In genomic region chr11:58214391-58215048, GRCm38 (mm10) we compare ENCODE assay signal across 7 mouse cellular contexts. TPM values are rescaled to one million over a fixed set of nuclear protein-coding genes. Genes with fewer than 3 reads are reported as not detected.
DNase-seq lines count a peak whose midpoint lies in the region; ATAC-seq and TF ChIP-seq lines count a peak whose summit lies in the region.

No protein-coding gene starts in this region.

- TF ChIP-seq POLR2A in spleen, adult 2 months (IDR thresholded peaks at IDR 0.05; ENCODE audit: low read depth, low read length), result no peak; the same call in 1 of the 2 replicates

- peak; percentile 96 for ATAC-seq in erythroblast, adult 5-6 weeks (replicated peaks; ENCODE audit: low FRiP score, poor library complexity, severe bottlenecking)
- peak; percentile 57; the same call in 1 of the 2 replicates for ATAC-seq in limb, embryonic 15.5 days (ENCODE audit: insufficient number of reproducible peaks, low FRiP score, low TSS enrichment, low read depth)
- no peak for ATAC-seq in midbrain, embryonic 15.5 days (replicated peaks)

- no peaks in the 10 kb centered on the region for H3K36me3 ChIP-seq in limb, embryonic 15.5 days
- no peaks in the 10 kb centered on the region for H3K36me3 ChIP-seq in midbrain, embryonic 15.5 days (replicated peaks)
- no peaks in the 10 kb centered on the region for H3K36me3 ChIP-seq in spleen, adult 2 months (ENCODE audit: control insufficient read depth, insufficient read depth, low read length)

- WGBS in limb, embryonic 15.5 days, result 33% methylated on average over 15 of the region's 17 CpGs
- 49% methylated on average over 17 of the region's 17 CpGs for WGBS in midbrain, embryonic 15.5 days
- WGBS in spleen, adult 2 months, result 18% methylated on average over 17 of the region's 17 CpGs

- H3K4me3 ChIP-seq in limb, embryonic 15.5 days, result peak overlapping the region; percentile 41
- H3K4me3 ChIP-seq in midbrain, embryonic 15.5 days, result 0 out of 2 replicates have a peak overlapping the region, but pooled peaks have one; percentile 15
- H3K4me3 ChIP-seq in spleen, adult 2 months (ENCODE audit: extremely low read depth, insufficient read depth, insufficient read length), result peak overlapping the region; percentile 71

- no peak for TF ChIP-seq CTCF in spleen, adult 2 months (IDR thresholded peaks at IDR 0.05; ENCODE audit: extremely low read depth, insufficient read depth, insufficient read length, insufficient replicate concordance)

- H3K27ac ChIP-seq in limb, embryonic 15.5 days, result no peak overlapping the region
- H3K27ac ChIP-seq in midbrain, embryonic 15.5 days, result no peak overlapping the region
- H3K27ac ChIP-seq in spleen, adult 2 months (ENCODE audit: insufficient read depth, low read length), result peak overlapping the region; percentile 92

- H3K4me1 ChIP-seq in limb, embryonic 15.5 days, result peaks cover 7% of the 10 kb centered on the region; the same call in 1 of the 2 replicates
- H3K4me1 ChIP-seq in midbrain, embryonic 15.5 days, result no peaks in the 10 kb centered on the region
- H3K4me1 ChIP-seq in spleen, adult 2 months (ENCODE audit: control insufficient read depth, insufficient read depth, insufficient read length), result peaks cover 22% of the 10 kb centered on the region; the same call in 1 of the 2 replicates

- DNase-seq in adrenal gland, adult 2 months, result peak; percentile 94
- peak; percentile 94 for DNase-seq in heart, adult 9 months (ENCODE audit: low spot score in 2 of 2)
- peak; percentile 94 to 96 for DNase-seq in kidney, adult 8-10 months
- DNase-seq in spleen, adult 2 months (ENCODE audit: low read depth in 1 of 2, low spot score in 2 of 2), result peak; percentile 75 to 92

- no peaks in the 10 kb centered on the region for H3K9me3 ChIP-seq in limb, embryonic 15.5 days
- H3K9me3 ChIP-seq in midbrain, embryonic 15.5 days, result no peaks in the 10 kb centered on the region

- peak overlapping the region; percentile 43 for H3K4me2 ChIP-seq in limb, embryonic 15.5 days
- peak overlapping the region; percentile 21 for H3K4me2 ChIP-seq in midbrain, embryonic 15.5 days

- no peaks in the 10 kb centered on the region for H3K27me3 ChIP-seq in limb, embryonic 15.5 days
- no peaks in the 10 kb centered on the region for H3K27me3 ChIP-seq in midbrain, embryonic 15.5 days (replicated peaks)
- H3K27me3 ChIP-seq in spleen, adult 2 months (ENCODE audit: control insufficient read depth, insufficient read depth, low read length), result no peaks in the 10 kb centered on the region

- H3K9ac ChIP-seq in limb, embryonic 15.5 days, result no peak overlapping the region
- H3K9ac ChIP-seq in midbrain, embryonic 15.5 days, result no peak overlapping the region

RNA-seq across cellular contexts. Expression of gene Irgm2, which starts 15.1 kb away (rescaled TPM):
- total RNA-seq in adrenal gland, adult 2 months (2021), result 10 to 100 TPM; 11.3 to 14.5 TPM
- 8.5 and 12.6 TPM in 2 replicates for polyA plus RNA-seq in adrenal gland, adult 2 months (2012; rRNA removed)
- 17.7 and 21.3 TPM in 2 replicates for total RNA-seq in erythroblast, adult 5-6 weeks (2015; ENCODE audit: low replicate concordance)
- total RNA-seq in erythroblast, adult 5-6 weeks (2017; ENCODE audit: low replicate concordance), result 24.0 and 26.5 TPM in 2 replicates
- 2.6 and 6.1 TPM in 2 replicates for polyA plus RNA-seq in limb, embryonic 15.5 days (2015; fragmentation: Nextera tagmentation; extraction: Ambion mirVana)
- polyA plus RNA-seq in midbrain, embryonic 15.5 days (2015; fragmentation: Nextera tagmentation; extraction: Ambion mirVana), result 1.2 and 2.0 TPM in 2 replicates
- 18.3 and 21.1 TPM in 2 replicates for polyA plus RNA-seq in spleen, adult 2 months (2012; rRNA removed)

RNA-seq across cellular contexts. Expression of gene Igtp, which starts 15.2 kb away (rescaled TPM):
- 10 to 100 TPM; 18.2 to 22.0 TPM for total RNA-seq in adrenal gland, adult 2 months (2021)
- 8.6 and 10.2 TPM in 2 replicates for polyA plus RNA-seq in adrenal gland, adult 2 months (2012; rRNA removed)
- 16.3 and 19.9 TPM in 2 replicates for total RNA-seq in erythroblast, adult 5-6 weeks (2015; ENCODE audit: low replicate concordance)
- 21.7 and 22.6 TPM in 2 replicates for total RNA-seq in erythroblast, adult 5-6 weeks (2017; ENCODE audit: low replicate concordance)
- polyA plus RNA-seq in limb, embryonic 15.5 days (2015; fragmentation: Nextera tagmentation; extraction: Ambion mirVana), result 6.6 and 12.8 TPM in 2 replicates
- polyA plus RNA-seq in midbrain, embryonic 15.5 days (2015; fragmentation: Nextera tagmentation; extraction: Ambion mirVana), result 1.3 and 1.9 TPM in 2 replicates
- 25.4 and 27.3 TPM in 2 replicates for polyA plus RNA-seq in spleen, adult 2 months (2012; rRNA removed)

RNA-seq across cellular contexts. Expression of gene Mrpl22, which starts 43.1 kb away (rescaled TPM):
- 10 to 100 TPM; 83.9 to 89.2 TPM for total RNA-seq in adrenal gland, adult 2 months (2021)
- 25.2 and 33.4 TPM in 2 replicates for polyA plus RNA-seq in adrenal gland, adult 2 months (2012; rRNA removed)
- 24.0 and 27.7 TPM in 2 replicates for total RNA-seq in erythroblast, adult 5-6 weeks (2015; ENCODE audit: low replicate concordance)
- 7.5 and 16.2 TPM in 2 replicates for total RNA-seq in erythroblast, adult 5-6 weeks (2017; ENCODE audit: low replicate concordance)
- polyA plus RNA-seq in limb, embryonic 15.5 days (2015; fragmentation: Nextera tagmentation; extraction: Ambion mirVana), result 110 and 111 TPM in 2 replicates
- polyA plus RNA-seq in midbrain, embryonic 15.5 days (2015; fragmentation: Nextera tagmentation; extraction: Ambion mirVana), result 93.1 and 95.2 TPM in 2 replicates
- polyA plus RNA-seq in spleen, adult 2 months (2012; rRNA removed), result 15.5 and 15.9 TPM in 2 replicates

RNA-seq across cellular contexts. Expression of gene Gemin5, which starts 46.2 kb away (rescaled TPM):
- total RNA-seq in adrenal gland, adult 2 months (2021), result 10 to 100 TPM; 21.2 to 21.4 TPM
- polyA plus RNA-seq in adrenal gland, adult 2 months (2012; rRNA removed), result 8.4 and 9.1 TPM in 2 replicates
- 2.9 and 3.1 TPM in 2 replicates for total RNA-seq in erythroblast, adult 5-6 weeks (2015; ENCODE audit: low replicate concordance)
- 2.0 and 3.6 TPM in 2 replicates for total RNA-seq in erythroblast, adult 5-6 weeks (2017; ENCODE audit: low replicate concordance)
- polyA plus RNA-seq in limb, embryonic 15.5 days (2015; fragmentation: Nextera tagmentation; extraction: Ambion mirVana), result 14.7 and 17.4 TPM in 2 replicates
- 14.0 and 15.1 TPM in 2 replicates for polyA plus RNA-seq in midbrain, embryonic 15.5 days (2015; fragmentation: Nextera tagmentation; extraction: Ambion mirVana)
- polyA plus RNA-seq in spleen, adult 2 months (2012; rRNA removed), result 6.1 and 6.9 TPM in 2 replicates

Comparison
In these comparisons a context has a peak if more than half of its experiments do, and no peak if none do; other contexts are left out.
1. H3K4me3 ChIP-seq: peak in every context shown above with its lines; median percentile 71 in spleen, adult 2 months; 41 in limb, embryonic 15.5 days; 15 in midbrain, embryonic 15.5 days.